Mouse (Mus musculus) midbrain, embryonic 13.5 days (tissue): Measurements from ENCODE around the gene Pafah1b3. TPM values are rescaled to one million over a fixed set of nuclear protein-coding genes. Genes with fewer than 3 reads are reported as not detected.

Source experiments
- ATAC-seq: fragments of 200-750 bp; cut with Nextera tagmentation; 2 replicates; pipeline ENCODE4 v1.8.0; 2017; ENCODE audit warnings: mild to moderate bottlenecking, moderate TSS enrichment, moderate library complexity
- H3K27ac ChIP-seq: fragments of 300-500 bp; sonication (generic); 2 replicates; pipeline ENCODE4 v1.5.1; 2015; ENCODE audit warnings: inconsistent platforms, mild to moderate bottlenecking, moderate library complexity
- H3K27me3 ChIP-seq: fragments of 300-500 bp; sonication (generic); 2 replicates; pipeline ENCODE4 v1.6.1; 2015; ENCODE audit warnings: mild to moderate bottlenecking, inconsistent platforms
- H3K36me3 ChIP-seq: fragments of 300-500 bp; sonication (generic); 2 replicates; pipeline ENCODE4 v1.6.1; 2015; ENCODE audit warnings: mild to moderate bottlenecking, inconsistent platforms
- H3K4me1 ChIP-seq: fragments of 300-500 bp; sonication (generic); replicated peaks from 2 replicates; pipeline ENCODE4 v1.6.1; 2015; ENCODE audit warnings: inconsistent platforms
- H3K4me2 ChIP-seq: fragments of 300-500 bp; sonication (generic); replicated peaks from 2 replicates; pipeline ENCODE4 v1.6.1; 2015; ENCODE audit warnings: moderate library complexity, mild to moderate bottlenecking, inconsistent platforms
- H3K4me3 ChIP-seq: fragments of 300-500 bp; sonication (generic); replicated peaks from 2 replicates; pipeline ENCODE4 v1.5.1; 2015; ENCODE audit warnings: mild to moderate bottlenecking, inconsistent platforms
- H3K9ac ChIP-seq: fragments of 300-500 bp; sonication (generic); replicated peaks from 2 replicates; pipeline ENCODE4 v1.6.1; 2015; ENCODE audit warnings: mild to moderate bottlenecking, inconsistent platforms
- H3K9me3 ChIP-seq: fragments of 300-500 bp; sonication (generic); 2 replicates; pipeline ENCODE4 v1.6.1; 2016; ENCODE audit warnings: mild to moderate bottlenecking, inconsistent platforms
- WGBS: fragments of 180-500 bp; shearing (Covaris S2); methylation state at CpG from one replicate; pipeline ENCODE4 v1.1.7; 2015; 5-methylcytosine and 5-hydroxymethylcytosine counted together
- polyA plus RNA-seq: library from polyadenylated mRNA; unstranded; fragments of >200 nt; fragmentation: Nextera tagmentation; extraction: Ambion mirVana; gene quantifications from 2 replicates; pipeline ENCODE4 v1.2.1, GENCODE M21; 2015

Pafah1b3 gene
- polyA plus RNA-seq, 1 experiment from 2014 or later: 668 TPM

DNA sequence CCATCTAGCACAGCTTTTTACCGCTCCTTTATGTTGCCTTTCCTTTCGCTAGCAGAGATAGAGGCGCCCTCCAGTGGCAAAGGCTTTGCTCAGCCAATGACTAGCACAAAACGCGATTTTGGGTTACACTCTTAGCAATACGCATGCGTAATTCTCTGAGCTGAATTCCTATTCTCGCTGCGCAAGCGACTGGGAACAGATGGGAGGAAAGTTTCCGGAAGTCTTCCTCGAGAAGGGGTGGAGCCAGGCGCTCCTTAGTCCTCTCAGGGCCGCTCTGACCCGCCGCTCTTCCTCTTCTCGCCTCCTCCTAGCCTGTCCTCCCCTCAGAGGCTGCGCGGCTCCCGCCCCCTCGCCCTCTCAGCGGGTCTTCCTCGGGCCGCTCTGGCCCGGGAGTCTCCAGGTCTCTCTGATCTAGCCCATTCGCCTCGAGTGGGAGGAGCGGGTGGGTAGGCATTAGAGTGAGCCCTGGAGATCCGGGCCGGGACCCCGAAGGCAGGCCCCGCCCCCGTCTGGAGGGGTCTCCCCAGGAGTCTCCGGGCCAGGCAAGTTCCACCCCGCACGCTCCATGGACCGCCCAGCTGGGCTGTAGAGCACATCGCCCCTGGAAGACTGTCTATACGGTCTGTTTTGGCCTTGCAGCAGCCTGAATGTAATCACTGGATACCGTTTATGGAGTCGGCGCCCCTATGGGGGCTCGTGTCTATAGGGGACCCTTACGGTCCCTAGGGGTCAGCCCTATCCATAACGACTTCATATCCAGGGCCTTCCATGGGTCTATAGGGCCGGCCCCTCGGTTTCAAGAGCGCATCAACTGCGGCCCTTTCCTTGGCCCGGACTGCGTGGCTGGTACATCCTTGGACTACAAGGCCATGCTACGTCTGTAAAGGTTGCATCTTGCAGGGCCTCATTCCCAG, 19.0 kb upstream of the Pafah1b3 start, which contains the start of gene Megf8:
TSS of gene Megf8 (plus strand) at position 633 of the 914 bp plus-strand sequence.
- peak within 1 kb of the TSS; percentile 95 for H3K4me2 ChIP-seq
- WGBS: under 1% methylated on average over 52 of the region's 52 CpGs
- H3K27ac ChIP-seq: peak within 1 kb of the TSS; percentile 88
- peaks cover 50% of the 10 kb centered on the region for H3K4me1 ChIP-seq
- peak within 1 kb of the TSS; percentile 73 for H3K4me3 ChIP-seq
- H3K9ac ChIP-seq: peak within 1 kb of the TSS; percentile 89
- peaks cover 41% of the 10 kb centered on the region for H3K27me3 ChIP-seq
- H3K9me3 ChIP-seq: no peaks in the 10 kb centered on the region
- ATAC-seq: peak; percentile 99
- H3K36me3 ChIP-seq: 0 out of 2 replicates have a peak, but pooled peaks cover 6% of the 10 kb centered on the region

DNA sequence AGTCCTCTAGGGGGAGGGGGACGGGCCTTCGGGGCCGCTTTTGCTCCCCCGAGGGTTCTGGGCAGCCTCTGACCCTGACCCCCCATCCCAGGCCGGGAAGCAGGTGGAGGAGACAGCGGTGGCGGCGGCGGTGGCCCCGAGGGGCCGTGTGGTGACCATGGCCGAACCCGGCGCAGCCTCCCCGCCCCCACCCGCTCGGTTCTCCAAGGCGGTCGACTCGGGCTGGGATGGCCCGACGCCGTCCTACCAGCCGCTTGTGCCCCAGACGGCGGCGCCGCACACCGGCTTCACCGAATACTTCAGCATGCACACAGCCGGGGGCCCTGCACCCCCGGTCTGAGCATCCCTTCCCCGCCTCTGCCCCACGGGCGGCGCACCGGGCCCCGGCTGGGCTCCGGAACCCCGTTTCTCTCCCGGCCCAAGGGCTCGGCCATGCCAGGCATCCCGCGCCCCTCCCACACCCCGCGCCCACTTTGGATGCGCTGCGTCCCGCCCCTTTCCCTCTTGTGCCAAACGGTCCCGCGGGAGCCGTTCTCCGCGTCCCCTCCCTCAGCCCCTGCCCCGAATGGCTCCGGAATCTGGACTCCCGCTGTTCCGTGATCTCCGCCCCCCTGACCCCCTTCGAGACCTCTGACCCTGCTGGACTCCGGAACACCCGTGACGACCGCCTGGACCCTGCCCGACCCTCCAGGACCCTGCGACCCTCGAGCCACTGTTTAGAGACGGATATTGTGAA, 17.7 kb upstream of the Pafah1b3 start:
- Histone ChIP-seq H3K9me3 (no peaks in the 10 kb centered on the region), H3K27me3 (peaks cover 51% of the 10 kb centered on the region), H3K9ac (peak overlapping the region; percentile 62), H3K4me1 (peaks cover 40% of the 10 kb centered on the region), H3K36me3 (peaks cover 10% of the 10 kb centered on the region; the same call in 1 of the 2 replicates), H3K4me3 (peak overlapping the region; percentile 73), H3K27ac (peak overlapping the region; percentile 88; the same call in 1 of the 2 replicates), H3K4me2 (peak overlapping the region; percentile 66)
- ATAC-seq: no peak
- WGBS: under 1% methylated on average over 63 of the region's 69 CpGs

DNA sequence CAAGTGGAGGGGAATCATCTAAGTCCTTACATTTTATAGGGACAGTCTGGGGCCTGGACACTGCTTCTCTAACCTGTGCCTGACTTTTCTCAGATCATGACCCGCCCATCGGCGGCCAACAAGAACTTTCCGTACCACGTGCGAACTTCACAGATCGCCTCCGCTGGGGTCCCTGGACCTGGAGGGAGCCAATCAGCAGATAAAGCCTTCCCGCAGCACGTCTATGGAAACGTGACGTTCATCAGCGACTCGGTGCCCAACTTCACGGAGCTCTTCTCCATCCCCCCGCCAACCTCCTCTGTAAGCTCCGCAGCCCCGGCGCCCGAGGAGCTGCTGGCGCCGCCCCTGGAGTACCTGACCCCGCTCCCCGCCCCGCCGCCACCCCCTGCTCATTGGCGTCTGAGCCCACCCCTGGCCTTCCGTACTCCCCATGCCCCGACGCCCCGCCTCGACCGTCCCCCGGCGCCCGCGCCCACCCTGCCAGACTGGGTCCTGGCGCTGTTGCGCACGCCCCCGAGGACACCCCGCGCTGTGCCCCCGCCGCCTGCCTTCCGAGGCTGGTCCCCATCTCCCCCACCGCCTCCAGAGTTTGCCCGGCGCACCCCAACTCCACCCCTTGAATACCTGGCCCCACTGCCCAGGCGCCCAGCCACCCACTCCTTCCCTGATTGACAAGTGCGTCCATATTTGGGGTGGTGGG, 17.0 kb upstream of the Pafah1b3 start:
- Histone ChIP-seq H3K4me3 (peak overlapping the region; percentile 73), H3K4me1 (peaks cover 38% of the 10 kb centered on the region), H3K27me3 (peaks cover 51% of the 10 kb centered on the region), H3K9me3 (no peaks in the 10 kb centered on the region), H3K9ac (peak overlapping the region; percentile 62), H3K27ac (no peak overlapping the region), H3K36me3 (peaks cover 10% of the 10 kb centered on the region; the same call in 1 of the 2 replicates), H3K4me2 (peak overlapping the region; percentile 66)
- no peak for ATAC-seq
- WGBS: 1% methylated on average over 51 of the region's 51 CpGs

DNA sequence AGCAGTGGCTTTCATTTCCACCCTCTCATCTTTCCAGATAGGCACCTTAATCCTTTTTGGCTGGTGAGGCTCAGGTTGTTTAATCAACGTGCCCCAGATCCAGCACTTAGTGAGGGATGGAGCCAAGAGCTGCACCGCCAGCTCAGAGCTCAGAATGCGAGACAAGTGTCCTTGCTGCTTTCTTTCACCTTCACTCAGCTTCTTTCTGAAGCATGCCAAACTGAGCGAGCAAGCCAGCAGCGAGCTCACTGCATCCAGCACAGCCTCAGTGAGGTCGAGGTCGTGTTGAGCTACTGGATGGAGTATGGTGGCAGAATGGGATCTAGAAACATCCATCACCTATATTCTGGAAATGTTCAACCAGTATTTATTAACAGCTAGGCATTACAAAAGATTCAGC, 15.5 kb upstream of the Pafah1b3 start:
- peaks cover 57% of the 10 kb centered on the region for H3K27me3 ChIP-seq
- peaks cover 15% of the 10 kb centered on the region; the same call in 1 of the 2 replicates for H3K36me3 ChIP-seq
- no peak overlapping the region for H3K9ac ChIP-seq
- no peak overlapping the region for H3K4me3 ChIP-seq
- peaks cover 33% of the 10 kb centered on the region for H3K4me1 ChIP-seq
- no peak for ATAC-seq
- H3K27ac ChIP-seq: no peak overlapping the region
- 39% methylated on average over 7 of the region's 7 CpGs for WGBS
- H3K9me3 ChIP-seq: no peaks in the 10 kb centered on the region
- no peak overlapping the region for H3K4me2 ChIP-seq

DNA sequence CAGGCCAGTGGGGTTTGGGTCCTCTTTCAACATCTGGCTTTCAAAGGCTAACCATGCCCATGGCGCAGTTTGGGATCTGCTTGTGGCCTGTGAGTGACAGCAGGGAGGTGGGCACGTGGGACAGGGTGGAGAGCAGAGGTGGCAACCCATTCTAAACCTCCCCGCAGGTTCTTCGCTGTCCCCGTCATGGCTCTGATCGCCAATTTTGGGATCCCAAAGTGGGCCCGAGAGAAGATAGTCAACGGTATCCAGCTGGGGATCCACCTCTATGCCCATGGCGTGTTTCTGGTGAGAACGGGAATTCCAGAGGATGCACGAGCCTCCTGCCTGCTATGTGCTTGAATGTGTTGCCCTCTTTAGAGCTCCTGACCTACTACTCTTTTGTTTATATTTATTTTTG, 13.4 kb upstream of the Pafah1b3 start:
- Histone ChIP-seq H3K27me3 (peaks cover 71% of the 10 kb centered on the region), H3K4me3 (no peak overlapping the region), H3K9me3 (no peaks in the 10 kb centered on the region), H3K4me1 (peaks cover 25% of the 10 kb centered on the region), H3K9ac (no peak overlapping the region), H3K27ac (no peak overlapping the region), H3K4me2 (no peak overlapping the region), H3K36me3 (peaks cover 21% of the 10 kb centered on the region)
- ATAC-seq: no peak
- 78% methylated on average over 11 of the region's 11 CpGs for WGBS

- H3K4me3 ChIP-seq: no peak overlapping the region
- peaks cover 15% of the 10 kb centered on the region for H3K4me1 ChIP-seq
- ATAC-seq: no peak
- peaks cover 56% of the 10 kb centered on the region for H3K27me3 ChIP-seq
- H3K9ac ChIP-seq: no peak overlapping the region
- no peaks in the 10 kb centered on the region for H3K9me3 ChIP-seq
- H3K27ac ChIP-seq: no peak overlapping the region
- peaks cover 21% of the 10 kb centered on the region for H3K36me3 ChIP-seq
- WGBS: 84% methylated on average over 9 of the region's 9 CpGs
- no peak overlapping the region for H3K4me2 ChIP-seq
Observed at GRCm38 (mm10) chr7:25309425-25309824, 11.6 kb upstream of the Pafah1b3 start.

DNA sequence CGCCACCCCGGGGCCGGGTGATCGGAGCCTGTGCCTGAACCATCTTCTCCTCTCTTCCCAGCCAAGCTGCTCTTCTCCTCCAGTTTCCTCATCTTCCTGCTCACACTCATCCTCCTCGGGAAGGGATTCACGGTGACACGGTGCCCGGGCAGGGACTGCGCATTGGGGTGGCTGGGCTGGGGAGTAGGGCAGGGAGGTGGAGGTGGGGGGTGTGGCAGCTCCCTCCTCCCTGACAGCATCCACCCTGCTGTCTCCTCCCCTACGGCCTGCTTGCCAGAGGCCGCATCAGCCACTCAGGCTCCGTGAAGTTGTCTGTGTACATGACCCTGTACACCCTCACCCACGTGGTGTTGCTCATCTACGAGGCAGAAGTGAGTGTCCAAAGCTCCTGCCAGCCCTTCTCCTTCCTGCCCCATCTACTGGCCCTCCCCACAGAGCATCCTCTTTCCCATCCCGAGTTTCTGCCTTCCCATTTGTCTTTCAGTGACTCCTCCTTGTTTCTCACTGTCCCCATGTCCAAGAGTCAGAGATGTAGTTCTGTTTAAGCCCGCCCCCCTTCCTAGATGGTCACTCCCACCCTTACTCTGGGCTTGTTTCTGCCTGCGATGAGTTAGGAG, 11.0 kb upstream of the Pafah1b3 start:
- no peak for ATAC-seq
- Histone ChIP-seq H3K4me2 (no peak overlapping the region), H3K9me3 (no peaks in the 10 kb centered on the region), H3K4me3 (no peak overlapping the region), H3K36me3 (peaks cover 21% of the 10 kb centered on the region), H3K4me1 (peaks cover 14% of the 10 kb centered on the region), H3K27me3 (peaks cover 50% of the 10 kb centered on the region), H3K27ac (no peak overlapping the region), H3K9ac (no peak overlapping the region)
- WGBS: 70% methylated on average over 17 of the region's 17 CpGs

DNA sequence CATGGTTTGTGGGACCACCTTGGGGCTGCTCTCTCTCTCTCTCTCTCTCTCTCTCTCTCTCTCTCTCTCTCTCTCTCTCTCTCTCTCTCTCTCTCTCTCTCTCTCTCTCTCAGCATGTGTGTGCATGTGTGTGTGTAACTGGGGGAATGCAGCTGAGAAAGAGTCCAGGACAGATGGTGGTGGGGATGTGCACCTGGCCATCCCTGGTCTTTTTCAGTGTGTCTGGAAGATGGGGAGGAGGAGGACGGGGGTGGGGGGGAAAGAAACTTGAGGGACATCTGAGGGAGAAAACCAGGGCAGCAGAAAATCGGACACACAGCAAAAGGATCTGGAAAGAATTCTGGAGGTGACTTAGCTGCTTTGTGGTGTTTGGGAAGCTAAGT, 8.8 kb upstream of the Pafah1b3 start:
- H3K27ac ChIP-seq: peak overlapping the region; percentile 88
- ATAC-seq: no peak; the same call in 1 of the 2 replicates
- H3K27me3 ChIP-seq: peaks cover 28% of the 10 kb centered on the region
- WGBS: 31% methylated on average over 2 of the region's 2 CpGs
- peak overlapping the region; percentile 81 for H3K9ac ChIP-seq
- peaks cover 16% of the 10 kb centered on the region for H3K36me3 ChIP-seq
- H3K4me3 ChIP-seq: peak overlapping the region; percentile 55
- H3K4me1 ChIP-seq: peaks cover 14% of the 10 kb centered on the region
- H3K9me3 ChIP-seq: no peaks in the 10 kb centered on the region
- H3K4me2 ChIP-seq: peak overlapping the region; percentile 73

GRCm38 (mm10) chr7:25305956-25306613, 8.3 kb upstream of the Pafah1b3 start, which contains the start of gene Tmem145:
Gene Tmem145 (plus strand): TSS chr7:25306106.
- Histone ChIP-seq H3K4me3 (peak within 1 kb of the TSS; percentile 55), H3K9ac (peak within 1 kb of the TSS; percentile 81), H3K4me2 (peak within 1 kb of the TSS; percentile 73), H3K36me3 (peaks cover 14% of the 10 kb centered on the region; the same call in 1 of the 2 replicates), H3K4me1 (peaks cover 14% of the 10 kb centered on the region), H3K27me3 (peaks cover 23% of the 10 kb centered on the region), H3K27ac (peak within 1 kb of the TSS; percentile 88), H3K9me3 (no peaks in the 10 kb centered on the region)
- WGBS: under 1% methylated on average over 47 of the region's 47 CpGs
- ATAC-seq: peak; percentile 82

- peak overlapping the region; percentile 55 for H3K4me3 ChIP-seq
- H3K9me3 ChIP-seq: no peaks in the 10 kb centered on the region
- ATAC-seq: no peak
- peaks cover 14% of the 10 kb centered on the region for H3K4me1 ChIP-seq
- H3K9ac ChIP-seq: peak overlapping the region; percentile 81
- 0% methylated on average over 2 of the region's 2 CpGs for WGBS
- peak overlapping the region; percentile 73 for H3K4me2 ChIP-seq
- H3K36me3 ChIP-seq: peaks cover 14% of the 10 kb centered on the region; the same call in 1 of the 2 replicates
- H3K27me3 ChIP-seq: peaks cover 20% of the 10 kb centered on the region
- H3K27ac ChIP-seq: peak overlapping the region; percentile 88
Observed at GRCm38 (mm10) chr7:25305481-25305880, 7.7 kb upstream of the Pafah1b3 start.

DNA sequence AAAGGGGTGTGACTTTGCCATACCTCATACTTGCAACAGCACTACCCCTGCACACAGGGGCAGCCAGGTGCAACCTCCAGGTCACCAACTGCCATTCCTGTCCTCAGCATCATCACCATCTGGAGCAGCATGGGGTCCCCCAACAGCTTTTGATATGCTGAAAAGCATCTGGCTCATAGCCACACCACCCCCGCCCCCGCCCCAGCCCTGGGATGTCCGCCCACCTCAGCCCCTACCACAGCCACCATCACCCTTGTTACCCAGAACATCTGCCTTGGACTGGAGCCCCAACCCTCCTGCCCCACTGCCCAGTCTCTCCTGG, 5.9 kb upstream of the Pafah1b3 start:
- H3K27ac ChIP-seq: no peak overlapping the region

More for the DNA sequence above, 5.9 kb upstream of the Pafah1b3 start:
- H3K9me3 ChIP-seq: no peaks in the 10 kb centered on the region
- H3K4me1 ChIP-seq: peaks cover 15% of the 10 kb centered on the region
- no peak for ATAC-seq
- H3K36me3 ChIP-seq: peaks cover 9% of the 10 kb centered on the region; the same call in 1 of the 2 replicates
- H3K27me3 ChIP-seq: peaks cover 17% of the 10 kb centered on the region
- no peak overlapping the region for H3K4me3 ChIP-seq
- no peak overlapping the region for H3K4me2 ChIP-seq
- no peak overlapping the region for H3K9ac ChIP-seq
- 84% methylated on average over 3 of the region's 3 CpGs for WGBS
